ENCODE assay signal across 8 mouse cellular contexts in the genomic region with DNA sequence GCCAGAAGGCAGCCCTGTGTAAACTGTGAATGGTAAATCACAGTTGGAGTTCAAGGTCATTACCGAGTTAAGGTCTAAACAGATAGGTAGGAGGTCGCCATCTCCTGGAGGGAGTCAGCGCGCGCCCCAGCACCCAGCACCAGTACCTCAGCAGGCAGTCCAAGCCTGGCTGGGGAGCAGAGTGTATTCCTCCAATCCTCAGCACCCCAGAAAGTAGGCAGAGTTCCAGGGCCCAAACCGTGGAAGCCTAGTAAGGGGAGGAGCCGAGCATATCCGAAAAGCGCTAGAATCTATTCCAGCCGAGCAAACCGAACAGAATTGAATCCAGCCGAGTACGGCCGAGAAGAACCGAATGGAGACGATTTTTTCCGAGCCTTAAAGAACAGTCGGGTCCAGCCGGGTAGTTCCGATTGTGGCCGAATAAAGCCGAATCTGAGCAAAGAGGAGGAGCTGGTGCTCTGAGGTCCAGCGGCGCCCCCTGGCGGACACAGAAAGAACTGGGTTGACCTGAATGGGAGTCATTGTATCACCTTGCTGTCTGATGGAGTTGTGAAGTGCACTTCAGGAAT. TPM values are rescaled to one million over a fixed set of nuclear protein-coding genes. Genes with fewer than 3 reads are reported as not detected.
DNase-seq lines count a peak whose midpoint lies in the region; ATAC-seq and TF ChIP-seq lines count a peak whose summit lies in the region.

No protein-coding gene starts in this region.

- H3K4me1 ChIP-seq in bone marrow macrophage, adult 2 months (ENCODE audit: control insufficient read depth, insufficient read depth, low read length), result 0 out of 2 replicates have a peak, but pooled peaks cover 2% of the 10 kb centered on the region
- H3K4me1 ChIP-seq in embryonic fibroblast, embryonic 13.5 days (ENCODE audit: control insufficient read depth, insufficient read depth, low read length), result peaks cover 3% of the 10 kb centered on the region; the same call in 1 of the 2 replicates
- H3K4me1 ChIP-seq in kidney, embryonic 14.5 days (ENCODE audit: control insufficient read depth, insufficient read depth, low read length), result peaks cover 25% of the 10 kb centered on the region
- H3K4me1 ChIP-seq in limb, embryonic 15.5 days, result peaks cover 46% of the 10 kb centered on the region

- WGBS in kidney, embryonic 14.5 days, result under 1% methylated on average over 25 of the region's 25 CpGs
- WGBS in limb, embryonic 15.5 days, result under 1% methylated on average over 25 of the region's 25 CpGs

- peak; percentile 91 for TF ChIP-seq CTCF in bone marrow macrophage, adult 2 months (IDR thresholded peaks at IDR 0.05; ENCODE audit: low read depth, low read length)
- TF ChIP-seq CTCF in embryonic fibroblast, embryonic 13.5 days (IDR thresholded peaks at IDR 0.05; ENCODE audit: borderline replicate concordance, insufficient read depth, low read length), result peak; percentile 88

- H3K27me3 ChIP-seq in kidney, embryonic 14.5 days (ENCODE audit: control insufficient read depth, insufficient read depth, low read length), result no peaks in the 10 kb centered on the region
- H3K27me3 ChIP-seq in limb, embryonic 15.5 days, result no peaks in the 10 kb centered on the region

- H3K4me3 ChIP-seq in bone marrow macrophage, adult 2 months (ENCODE audit: insufficient read depth, low read length), result peak overlapping the region; percentile 45
- no peak overlapping the region for H3K4me3 ChIP-seq in embryonic fibroblast, embryonic 13.5 days (ENCODE audit: insufficient read depth, low read length)
- peak overlapping the region; percentile 34; the same call in 1 of the 2 replicates for H3K4me3 ChIP-seq in kidney, embryonic 14.5 days (ENCODE audit: low read length)
- peak overlapping the region; percentile 32 for H3K4me3 ChIP-seq in limb, embryonic 15.5 days

- peak overlapping the region; percentile 57 for H3K4me2 ChIP-seq in kidney, embryonic 14.5 days (replicated peaks; ENCODE audit: low read depth, low read length)
- peak overlapping the region; percentile 56 for H3K4me2 ChIP-seq in limb, embryonic 15.5 days

- no peaks in the 10 kb centered on the region for H3K9me3 ChIP-seq in kidney, embryonic 14.5 days (ENCODE audit: control insufficient read depth, low read length)
- H3K9me3 ChIP-seq in limb, embryonic 15.5 days, result no peaks in the 10 kb centered on the region

- no peak for TF ChIP-seq POLR2A in bone marrow macrophage, adult 2 months (IDR thresholded peaks at IDR 0.05; ENCODE audit: borderline replicate concordance, low read depth, low read length)
- TF ChIP-seq POLR2A in embryonic fibroblast, embryonic 13.5 days (IDR thresholded peaks at IDR 0.05; ENCODE audit: low read depth, low read length), result peak; percentile 45

- ATAC-seq in kidney, embryonic 14.5 days (ENCODE audit: low FRiP score, low TSS enrichment), result peak; percentile 78
- peak; percentile 80 for ATAC-seq in limb, embryonic 15.5 days (ENCODE audit: insufficient number of reproducible peaks, low FRiP score, low TSS enrichment, low read depth)

- H3K27ac ChIP-seq in bone marrow macrophage, adult 2 months (ENCODE audit: insufficient read depth, low read depth, low read length), result no peak overlapping the region
- peak overlapping the region; percentile 90 for H3K27ac ChIP-seq in embryonic fibroblast, embryonic 13.5 days (ENCODE audit: insufficient read depth, low read length)
- H3K27ac ChIP-seq in kidney, embryonic 14.5 days (ENCODE audit: low read depth, low read length), result peak overlapping the region; percentile 75
- H3K27ac ChIP-seq in limb, embryonic 15.5 days, result peak overlapping the region; percentile 82

- DNase-seq in A20 (ENCODE audit: low read depth, low spot score), result peak; percentile 95
- peak; percentile 96 to 100 for DNase-seq in heart, adult 9 months (ENCODE audit: low spot score in 2 of 2)
- peak; percentile 68 to 87 for DNase-seq in monocyte, adult 2 months (ENCODE audit: low read depth in 1 of 2, low spot score in 2 of 2)
- DNase-seq in spleen, postnatal 36 days (ENCODE audit: low spot score in 2 of 2), result peak; percentile 93 to 95

- no peaks in the 10 kb centered on the region for H3K36me3 ChIP-seq in kidney, embryonic 14.5 days (ENCODE audit: control insufficient read depth, insufficient read depth, low read length)
- H3K36me3 ChIP-seq in limb, embryonic 15.5 days, result no peaks in the 10 kb centered on the region

- peak overlapping the region; percentile 70 for H3K9ac ChIP-seq in kidney, embryonic 14.5 days (ENCODE audit: low read depth, low read length)
- peak overlapping the region; percentile 28; the same call in 1 of the 2 replicates for H3K9ac ChIP-seq in limb, embryonic 15.5 days

RNA-seq across cellular contexts. Expression of a gene that starts 0.8 kb away (rescaled TPM):
- 1.9 and 2.2 TPM in 2 replicates for polyA plus RNA-seq in bone marrow macrophage, adult 2 months (2012; ENCODE audit: insufficient read depth, insufficient read length, missing spikeins)
- 43.5 and 77.1 TPM in 2 replicates for polyA plus RNA-seq in embryonic fibroblast, embryonic 13.5 days (2011; ENCODE audit: insufficient read length, low read depth, missing spikeins)
- 26.0 and 31.9 TPM in 2 replicates for polyA plus RNA-seq in kidney, embryonic 14.5 days (2014; fragmentation: Nextera tagmentation; extraction: Ambion mirVana)
- polyA plus RNA-seq in limb, embryonic 15.5 days (2015; fragmentation: Nextera tagmentation; extraction: Ambion mirVana), result 52.3 and 60.8 TPM in 2 replicates

RNA-seq across cellular contexts. Expression of a gene that starts 12.5 kb away (rescaled TPM):
- polyA plus RNA-seq in bone marrow macrophage, adult 2 months (2012; ENCODE audit: insufficient read depth, insufficient read length, missing spikeins), result not detected in 2 replicates
- polyA plus RNA-seq in embryonic fibroblast, embryonic 13.5 days (2011; ENCODE audit: insufficient read length, low read depth, missing spikeins), result not detected in 2 replicates
- polyA plus RNA-seq in kidney, embryonic 14.5 days (2014; fragmentation: Nextera tagmentation; extraction: Ambion mirVana), result 0.21 and 0.23 TPM in 2 replicates
- polyA plus RNA-seq in limb, embryonic 15.5 days (2015; fragmentation: Nextera tagmentation; extraction: Ambion mirVana), result 0.04 TPM in 1 of 2 replicates, not detected in the other

RNA-seq across cellular contexts. Expression of a gene that starts 36.9 kb away (rescaled TPM):
- not detected in 2 replicates for polyA plus RNA-seq in bone marrow macrophage, adult 2 months (2012; ENCODE audit: insufficient read depth, insufficient read length, missing spikeins)
- polyA plus RNA-seq in embryonic fibroblast, embryonic 13.5 days (2011; ENCODE audit: insufficient read length, low read depth, missing spikeins), result 0.25 TPM in 1 of 2 replicates, not detected in the other
- polyA plus RNA-seq in kidney, embryonic 14.5 days (2014; fragmentation: Nextera tagmentation; extraction: Ambion mirVana), result 0.07 and 0.60 TPM in 2 replicates
- 0.36 and 0.42 TPM in 2 replicates for polyA plus RNA-seq in limb, embryonic 15.5 days (2015; fragmentation: Nextera tagmentation; extraction: Ambion mirVana)

RNA-seq across cellular contexts. Expression of a gene that starts 40.6 kb away (rescaled TPM):
- polyA plus RNA-seq in bone marrow macrophage, adult 2 months (2012; ENCODE audit: insufficient read depth, insufficient read length, missing spikeins), result 440 and 552 TPM in 2 replicates
- 0.37 and 2.2 TPM in 2 replicates for polyA plus RNA-seq in embryonic fibroblast, embryonic 13.5 days (2011; ENCODE audit: insufficient read length, low read depth, missing spikeins)
- 6.1 and 7.6 TPM in 2 replicates for polyA plus RNA-seq in kidney, embryonic 14.5 days (2014; fragmentation: Nextera tagmentation; extraction: Ambion mirVana)
- 37.0 and 41.1 TPM in 2 replicates for polyA plus RNA-seq in limb, embryonic 15.5 days (2015; fragmentation: Nextera tagmentation; extraction: Ambion mirVana)
